Mouse (Mus musculus) spleen, adult 2 months (tissue): ENCODE measurements around the gene Sh2d3c.

Experiments used
- CTCF ChIP-seq: fragments of 200-500 bp; IDR thresholded peaks from 2 replicates; pipeline ENCODE4 v1.5.1; 2011; ENCODE audit warnings: mild to moderate bottlenecking, inconsistent platforms; ENCODE audit not compliant: insufficient read depth, insufficient read length, insufficient replicate concordance; ENCODE audit errors: extremely low read depth
- POLR2A ChIP-seq: fragments of 200-500 bp; IDR thresholded peaks from 2 replicates; pipeline ENCODE4 v1.6.1; 2011; ENCODE audit warnings: low read depth, low read length, inconsistent platforms

DNA sequence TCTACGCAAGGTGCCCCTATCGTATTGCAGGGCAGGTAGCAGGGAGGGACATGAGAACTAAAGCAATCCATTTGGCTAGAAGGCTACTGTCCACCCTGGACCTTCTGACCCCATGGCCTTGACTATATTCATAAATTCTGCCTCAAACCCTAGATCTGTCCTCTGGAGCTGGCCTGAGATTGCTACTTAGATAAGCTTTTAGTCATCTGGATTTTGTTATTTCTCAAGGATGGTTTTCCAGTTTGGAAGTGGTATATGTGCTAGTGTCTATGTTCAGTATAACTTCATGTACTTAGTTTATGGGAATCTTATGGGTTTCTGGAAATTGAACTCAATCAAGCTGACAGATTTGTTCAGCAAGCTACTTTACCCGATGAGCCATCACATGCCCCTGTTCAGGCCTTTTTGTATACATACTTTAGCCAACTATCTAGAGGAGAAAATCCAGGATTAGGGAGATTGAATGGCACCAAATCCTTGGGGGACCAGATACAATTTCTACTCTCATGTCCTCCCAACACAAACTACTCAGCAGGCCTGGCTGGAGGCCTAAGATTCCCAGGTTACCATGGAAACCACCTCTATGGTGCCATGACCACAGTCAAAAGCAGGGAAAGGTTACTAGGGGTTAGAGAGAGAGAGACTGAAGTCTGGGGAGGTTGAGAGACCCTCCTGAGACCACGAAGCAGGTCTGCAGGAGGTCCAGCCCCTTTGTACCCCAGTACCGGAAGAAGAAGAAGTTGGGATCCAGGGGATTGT is 48.7 kb downstream of the Sh2d3c start:
- no peak for TF ChIP-seq CTCF
- TF ChIP-seq POLR2A = no peak
